28 mouse cellular contexts compared by ENCODE assay signal in genomic region chr11:103729282-103729985, GRCm38 (mm10). TPM values are rescaled to one million over a fixed set of nuclear protein-coding genes. Genes with fewer than 3 reads are reported as not detected.
DNase-seq lines count a peak whose midpoint lies in the region; ATAC-seq lines count a peak whose summit lies in the region.
"Had no signal": no experiment of that assay in that cellular context is flagged by ENCODE, and none has a peak within 500 bp of the region (broad histone marks: within the 10 kb centered on the region; RNA-seq: fewer than 3 reads in every experiment).

No protein-coding gene starts in this region.

- no peaks in the 10 kb centered on the region for H3K36me3 ChIP-seq in midbrain, embryonic 11.5 days (ENCODE audit: control insufficient read depth, insufficient read depth, low read length)
- H3K36me3 ChIP-seq: embryonic facial prominence, embryonic 10.5 days; embryonic facial prominence, embryonic 13.5 days; forebrain, embryonic 12.5 days; forebrain, embryonic 15.5 days; hindbrain, embryonic 12.5 days; hindbrain, embryonic 15.5 days had no signal

- no peaks in the 10 kb centered on the region for H3K9me3 ChIP-seq in midbrain, embryonic 11.5 days (ENCODE audit: control insufficient read depth, low read length)
- H3K9me3 ChIP-seq: embryonic facial prominence, embryonic 10.5 days; forebrain, embryonic 12.5 days; forebrain, embryonic 15.5 days; hindbrain, embryonic 12.5 days; hindbrain, embryonic 15.5 days had no signal

- H3K27me3 ChIP-seq in midbrain, embryonic 11.5 days (ENCODE audit: control insufficient read depth, insufficient read depth, low read length), result no peaks in the 10 kb centered on the region
- H3K27me3 ChIP-seq: forebrain, embryonic 15.5 days; hindbrain, embryonic 15.5 days had no signal

- H3K4me1 ChIP-seq in midbrain, embryonic 11.5 days (ENCODE audit: control insufficient read depth, insufficient read depth, low read length), result no peaks in the 10 kb centered on the region
- H3K4me1 ChIP-seq: forebrain, embryonic 12.5 days; hindbrain, embryonic 12.5 days; hindbrain, embryonic 15.5 days had no signal

- no peak overlapping the region for H3K27ac ChIP-seq in midbrain, embryonic 11.5 days (ENCODE audit: low read depth, low read length)
- H3K27ac ChIP-seq: embryonic facial prominence, embryonic 10.5 days; embryonic facial prominence, embryonic 13.5 days; forebrain, embryonic 12.5 days; forebrain, embryonic 15.5 days; heart, adult 2 months; hindbrain, embryonic 12.5 days; hindbrain, embryonic 15.5 days had no signal

- H3K4me3 ChIP-seq in midbrain, embryonic 11.5 days (ENCODE audit: low read depth, low read length), result no peak overlapping the region
- H3K4me3 ChIP-seq: embryonic facial prominence, embryonic 10.5 days; embryonic facial prominence, embryonic 13.5 days; erythroblast, embryonic 14.5 days; forebrain, embryonic 12.5 days; forebrain, embryonic 15.5 days; heart, adult 2 months; hindbrain, embryonic 12.5 days; hindbrain, embryonic 15.5 days had no signal

- DNase-seq in kidney, adult 11 months, result peak; percentile 70
- no peak for DNase-seq in kidney, postnatal 10 days
- DNase-seq in kidney, adult 8-10 months, result peak; percentile 61 to 67
- no peak for DNase-seq in kidney, postnatal 4 days
- DNase-seq in brain, adult 2 months (ENCODE audit: low read depth, low spot score), result peak; percentile 52
- peak; percentile 22 for DNase-seq in kidney, postnatal 14 days
- DNase-seq in spleen, adult 18-20 months, result no peak
- no peak for DNase-seq in midbrain, embryonic 11.5 days (ENCODE audit: low spot score, missing footprints)
- DNase-seq: adrenal gland, postnatal 10 days; cerebellum, adult 11-12 months; cerebellum, adult 8-10 months; cerebellum, postnatal 10 days; cerebellum, postnatal 36 days; embryo, embryonic 11 days; gastrocnemius, postnatal 25 days had no signal

- no peak for ATAC-seq in midbrain, embryonic 11.5 days (ENCODE audit: low FRiP score)
- ATAC-seq: CD4-positive, CD25-positive, alpha-beta regulatory T cell, adult 4 months; forebrain, embryonic 15.5 days had no signal

- no peak overlapping the region for H3K9ac ChIP-seq in midbrain, embryonic 11.5 days (ENCODE audit: low read length)
- H3K9ac ChIP-seq: embryonic facial prominence, embryonic 13.5 days; forebrain, embryonic 12.5 days; forebrain, embryonic 15.5 days; hindbrain, embryonic 12.5 days; hindbrain, embryonic 15.5 days had no signal

- 77% methylated on average over 9 of the region's 9 CpGs for WGBS in midbrain, embryonic 11.5 days

- H3K4me2 ChIP-seq in midbrain, embryonic 11.5 days, result no peak overlapping the region
- H3K4me2 ChIP-seq: embryonic facial prominence, embryonic 13.5 days; forebrain, embryonic 12.5 days; forebrain, embryonic 15.5 days; heart, embryonic 11.5 days; hindbrain, embryonic 12.5 days; hindbrain, embryonic 15.5 days had no signal

RNA-seq across cellular contexts. Expression of gene Wnt9b, which starts 20.2 kb away (rescaled TPM):
- polyA plus RNA-seq in midbrain, embryonic 11.5 days (2014; fragmentation: Nextera tagmentation; extraction: Ambion mirVana), result 0.25 and 0.36 TPM in 2 replicates
- polyA plus RNA-seq: C2C12; CD4-positive, CD25-positive, alpha-beta regulatory T cell, adult 4 months; erythroblast, embryonic 14.5 days had no signal

RNA-seq across cellular contexts. Expression of gene Gosr2, which starts 31.7 kb away (rescaled TPM):
- polyA plus RNA-seq in midbrain, embryonic 11.5 days (2014; fragmentation: Nextera tagmentation; extraction: Ambion mirVana), result 87.8 and 90.9 TPM in 2 replicates

RNA-seq across cellular contexts. Expression of gene Wnt3, which starts 44.5 kb away (rescaled TPM):
- polyA plus RNA-seq in midbrain, embryonic 11.5 days (2014; fragmentation: Nextera tagmentation; extraction: Ambion mirVana), result 13.8 and 14.2 TPM in 2 replicates
- polyA plus RNA-seq: erythroblast, embryonic 14.5 days; heart, adult 2 months; heart, embryonic 14.5 days; heart, postnatal 0 days had no signal

Comparison
In these comparisons a context has a peak if more than half of its experiments do, and no peak if none do; other contexts are left out.
1. DNase-seq: peak in kidney, adult 11 months (single experiment), kidney, adult 8-10 months (2 of 2), brain, adult 2 months (single experiment) and kidney, postnatal 14 days (single experiment); none in kidney, postnatal 10 days (single experiment), kidney, postnatal 4 days (0 of 2), spleen, adult 18-20 months (0 of 2) and midbrain, embryonic 11.5 days (single experiment).